18 mouse cellular contexts compared by ENCODE assay signal in genomic region chr2:75430161-75430940, GRCm38 (mm10).
"Had no signal": no experiment of that assay in that cellular context is flagged by ENCODE, and none has a peak within 500 bp of the region (broad histone marks: within the 10 kb centered on the region; RNA-seq: fewer than 3 reads in every experiment).

No protein-coding gene starts in this region.

- H3K4me3 ChIP-seq: liver, embryonic 15.5 days; lung, embryonic 15.5 days; megakaryocyte, embryonic 14.5 days; midbrain, embryonic 12.5 days; neural tube, embryonic 12.5 days had no signal

- H3K36me3 ChIP-seq: liver, embryonic 15.5 days; lung, embryonic 15.5 days; midbrain, embryonic 12.5 days; neural tube, embryonic 12.5 days had no signal

- H3K4me1 ChIP-seq: liver, embryonic 15.5 days; lung, embryonic 15.5 days; megakaryocyte, embryonic 14.5 days had no signal

- H3K9ac ChIP-seq: liver, embryonic 15.5 days; liver, postnatal 0 days; lung, embryonic 15.5 days; midbrain, embryonic 12.5 days; neural tube, embryonic 12.5 days had no signal

- H3K27me3 ChIP-seq: liver, embryonic 15.5 days; megakaryocyte, embryonic 14.5 days; midbrain, embryonic 12.5 days; neural tube, embryonic 12.5 days had no signal

- H3K9me3 ChIP-seq: liver, embryonic 15.5 days; lung, embryonic 15.5 days; megakaryocyte, embryonic 14.5 days; neural tube, embryonic 12.5 days had no signal

- H3K4me2 ChIP-seq: liver, embryonic 15.5 days; lung, embryonic 15.5 days; midbrain, embryonic 12.5 days; neural tube, embryonic 12.5 days had no signal

- H3K27ac ChIP-seq: liver, embryonic 15.5 days; lung, embryonic 15.5 days; macrophage; midbrain, embryonic 12.5 days; neural tube, embryonic 12.5 days had no signal

- ATAC-seq: liver, postnatal 0 days; lung, postnatal 0 days; midbrain, embryonic 16.5 days had no signal

- DNase-seq: liver, postnatal 0 days; lung, adult 2 months; lung, postnatal 14 days; lung, postnatal 36 days; midbrain, embryonic 14.5 days; right cerebral cortex, postnatal 14 days; spleen, adult 18-20 months; thymus, adult 18-20 months; thymus, postnatal 14 days; thymus, postnatal 36 days had no signal
